Mouse (Mus musculus) layer of hippocampus, postnatal 36 days (tissue): Measurements from ENCODE around the gene Gfra4. TPM values are rescaled to one million over a fixed set of nuclear protein-coding genes. Genes with fewer than 3 reads are reported as not detected.
"Not testable (repeated sequence)": the region's sequence is repeated elsewhere in the genome, so short reads cannot be mapped to it uniquely, and the experiment has no call there.

Experiments
- DNase-seq, 2 experiments: peaks; one replicate each; pipeline ENCODE4 v3.0.0; 2022
- total RNA-seq, 2 experiments: library from RNA; stranded (reverse); gene quantifications; 2 replicates each; pipeline ENCODE4 v1.2.3; 2021

Gene Gfra4
- total RNA-seq, 2 experiments from 2014 or later: 60.3 to 67.9 TPM

DNA sequence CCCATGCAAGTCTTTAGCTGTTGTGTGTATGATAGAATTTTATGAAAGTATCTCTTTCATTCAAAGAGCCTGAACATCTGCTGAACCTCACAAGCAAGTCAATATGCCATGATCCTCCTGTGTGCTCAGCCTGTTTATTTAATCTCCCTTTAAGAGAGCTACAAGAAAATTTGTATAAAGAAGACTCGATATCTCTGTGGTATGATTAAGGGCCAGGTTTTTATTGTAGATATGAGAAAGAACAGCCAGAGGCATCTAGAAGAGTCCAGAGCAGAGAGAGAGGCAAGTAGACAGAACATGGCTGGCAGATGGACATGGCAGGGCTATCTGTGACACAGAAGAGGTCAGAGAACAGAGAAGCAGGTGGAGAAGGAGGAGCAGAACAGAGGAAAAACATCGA, 3.1 kb upstream of the Gfra4 start:
- no peak for DNase-seq

DNA sequence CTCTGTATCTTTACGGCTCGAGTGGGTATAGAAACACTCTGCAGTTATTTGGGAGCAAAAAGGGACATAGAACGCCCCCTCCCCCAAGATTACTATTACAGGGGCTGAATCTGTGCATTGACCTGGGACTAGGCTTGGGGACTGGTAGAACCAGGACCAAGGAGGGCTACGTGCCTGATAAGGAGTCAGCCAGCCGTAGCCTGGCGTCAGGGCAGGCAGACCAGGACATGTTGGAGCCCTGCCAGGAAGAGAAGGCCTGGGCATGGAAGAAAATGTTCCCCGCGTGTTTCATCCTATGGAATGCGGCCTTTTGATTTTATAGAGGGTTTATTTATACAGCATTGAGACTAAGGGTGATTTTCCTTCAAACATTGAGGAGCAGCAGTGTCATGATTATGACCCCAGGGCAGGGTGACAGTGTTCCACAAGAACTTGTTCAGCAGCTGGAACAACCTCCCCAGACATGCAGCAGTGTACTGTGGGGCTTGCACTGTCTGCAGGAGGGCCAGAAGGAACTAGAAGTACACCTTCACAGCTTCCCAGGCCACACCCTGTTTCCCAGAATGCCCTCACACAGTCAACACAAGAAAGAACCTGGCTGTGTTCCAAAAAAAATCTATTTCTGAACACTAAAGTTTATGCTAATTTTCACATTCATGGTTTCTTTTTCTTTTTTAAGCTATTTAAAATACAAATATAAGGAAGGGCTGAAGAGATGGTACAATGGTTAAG, 2.3 kb upstream of the Gfra4 start:
- no peak for DNase-seq

DNA sequence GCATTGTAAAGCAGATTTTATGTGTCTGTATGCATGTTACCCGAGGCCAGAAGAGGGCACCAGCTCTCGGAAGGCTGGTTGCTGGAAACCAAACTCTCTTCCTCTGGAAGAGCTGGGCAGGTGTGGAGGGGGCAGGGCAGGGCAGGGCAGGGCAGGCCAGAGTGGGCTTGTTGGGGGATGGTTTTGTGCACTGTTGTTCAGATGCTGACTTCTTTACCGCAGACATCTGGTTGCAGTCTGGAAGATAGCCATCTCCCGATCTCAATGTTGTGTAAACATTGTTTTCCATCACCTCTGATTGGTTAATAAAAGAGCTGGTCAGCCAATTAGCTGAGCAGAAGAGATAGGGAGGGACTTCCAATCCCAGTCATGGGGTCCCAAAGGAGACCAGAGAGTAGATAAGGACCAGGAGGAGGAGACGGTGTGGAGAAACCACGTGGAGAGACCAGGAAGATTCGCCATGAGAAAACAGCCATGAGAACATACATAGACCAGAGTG, 1.5 kb upstream of the Gfra4 start:
- DNase-seq: no peak

DNA sequence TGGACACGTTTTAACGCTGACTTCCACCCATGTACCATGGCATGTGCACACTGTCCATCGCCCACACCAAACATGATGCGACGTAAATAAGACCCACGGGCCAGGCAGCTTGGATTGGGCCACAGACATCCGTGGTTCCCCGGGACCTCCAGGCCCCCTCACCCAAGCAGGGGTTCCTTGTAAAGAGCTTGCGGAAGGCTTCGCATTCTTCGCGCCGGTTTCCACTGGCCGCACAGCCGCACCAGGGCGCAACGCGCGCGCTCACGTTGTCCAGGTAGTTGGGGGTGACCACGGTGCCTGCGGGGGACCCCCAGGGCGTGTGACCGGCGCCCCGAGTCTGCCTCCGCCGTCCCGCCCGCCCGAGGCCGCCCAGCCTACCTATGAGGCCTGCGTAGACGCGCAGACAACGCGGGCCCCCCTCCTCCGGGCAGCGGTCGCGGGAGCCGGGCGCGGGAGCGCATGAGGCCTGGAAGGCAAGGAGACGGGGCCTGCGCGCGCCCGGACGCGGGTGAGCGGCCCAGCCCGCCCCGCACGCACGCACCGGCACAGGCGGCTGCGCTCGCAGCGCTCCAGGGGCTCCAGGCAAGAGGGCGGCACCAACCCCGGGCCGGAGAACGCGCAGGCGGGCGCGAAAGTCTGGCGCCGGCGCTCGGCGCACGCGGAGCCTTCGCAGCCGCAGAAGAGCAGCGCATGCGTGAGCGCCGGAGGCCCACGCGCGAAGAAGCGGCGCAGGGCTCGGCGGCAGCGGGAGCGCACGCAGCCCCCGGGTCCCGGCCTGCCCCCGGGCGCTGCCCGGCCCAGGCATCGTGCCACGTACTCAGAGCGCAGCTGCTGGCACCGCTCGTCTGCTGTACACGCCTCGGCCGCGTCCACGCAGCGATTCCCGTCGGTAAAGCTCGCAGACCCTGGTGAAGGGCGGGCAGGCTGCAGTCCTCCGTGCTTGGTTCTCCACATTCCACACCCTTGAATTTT, 1.7 kb downstream of the Gfra4 start:
- peak; percentile 80 to 86 for DNase-seq

DNA sequence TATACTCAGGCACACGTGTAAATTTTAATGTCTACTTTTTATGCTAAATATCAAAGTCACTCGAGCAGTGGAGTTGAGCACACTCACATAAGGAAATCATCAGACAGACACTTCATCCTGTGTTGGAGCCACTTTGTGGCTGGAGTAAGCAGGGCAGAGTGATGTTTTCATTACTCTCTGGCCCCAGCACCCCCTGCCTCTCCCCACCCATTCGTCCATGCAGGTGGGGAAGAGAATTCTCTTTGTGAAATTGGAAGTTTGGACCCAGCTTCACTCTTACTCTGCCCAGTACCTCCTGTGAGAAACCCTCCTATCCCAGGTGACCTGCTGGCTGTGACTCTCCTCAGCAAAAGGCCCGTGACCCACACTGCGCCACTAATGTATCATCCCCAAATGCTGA, 4.2 kb downstream of the Gfra4 start:
- DNase-seq: no peak

DNA sequence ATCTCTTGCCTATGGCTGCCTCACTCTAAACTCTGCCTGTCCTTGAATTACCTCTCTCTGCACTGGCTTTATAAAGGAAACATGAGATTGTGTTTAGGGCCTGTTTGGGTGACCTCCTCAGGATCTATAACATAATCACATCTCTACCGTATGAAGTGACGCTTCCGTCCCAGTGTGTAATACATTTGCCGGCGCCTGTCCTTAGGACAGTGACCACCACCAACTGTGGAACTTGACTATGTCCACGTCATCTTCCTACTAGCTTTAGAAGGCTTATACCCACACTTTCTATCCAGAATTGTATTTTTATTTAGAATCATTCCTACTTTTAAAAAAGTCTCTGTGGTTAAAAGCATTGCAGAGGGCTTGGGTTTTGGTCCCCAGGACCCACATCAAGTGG, 4.7 kb downstream of the Gfra4 start:
- DNase-seq: no peak

DNA sequence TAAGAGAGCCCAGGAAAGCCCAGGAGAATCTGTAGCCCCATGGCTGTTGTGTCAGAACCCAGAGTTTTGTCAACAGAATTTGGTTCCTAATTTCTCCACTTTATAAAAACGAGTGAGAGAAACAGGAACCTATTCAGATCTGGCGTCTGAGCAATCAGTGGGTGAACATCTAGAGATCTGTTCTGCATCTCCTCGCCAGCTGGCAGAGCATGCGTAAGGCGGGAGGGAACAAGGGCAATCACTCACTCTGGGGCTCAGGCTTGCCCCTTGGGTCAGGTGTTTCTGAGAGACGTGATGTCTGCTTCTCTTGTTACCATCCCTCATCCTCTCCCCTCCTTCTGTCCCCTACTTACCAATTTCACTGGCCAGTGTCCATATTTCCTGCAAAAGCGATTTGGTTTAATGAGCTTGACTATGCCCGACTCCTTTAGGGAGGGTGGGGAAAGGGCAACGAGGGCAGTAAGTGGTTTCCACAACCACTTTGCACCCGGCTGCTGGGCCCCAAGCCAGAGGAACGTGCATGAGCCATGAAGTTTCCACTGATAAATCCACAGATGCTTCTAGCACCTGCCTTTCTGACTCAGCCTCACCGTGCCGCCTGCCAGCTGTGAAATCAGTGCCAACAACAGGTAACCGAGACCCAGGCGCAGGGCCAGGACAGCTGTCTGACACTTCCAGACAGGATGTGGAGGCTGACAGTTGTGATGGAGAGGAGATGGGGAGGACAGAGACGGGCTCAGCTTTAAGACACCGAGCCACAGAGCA, 5.5 kb downstream of the Gfra4 start:
- peak; percentile 27 to 41 for DNase-seq

DNA sequence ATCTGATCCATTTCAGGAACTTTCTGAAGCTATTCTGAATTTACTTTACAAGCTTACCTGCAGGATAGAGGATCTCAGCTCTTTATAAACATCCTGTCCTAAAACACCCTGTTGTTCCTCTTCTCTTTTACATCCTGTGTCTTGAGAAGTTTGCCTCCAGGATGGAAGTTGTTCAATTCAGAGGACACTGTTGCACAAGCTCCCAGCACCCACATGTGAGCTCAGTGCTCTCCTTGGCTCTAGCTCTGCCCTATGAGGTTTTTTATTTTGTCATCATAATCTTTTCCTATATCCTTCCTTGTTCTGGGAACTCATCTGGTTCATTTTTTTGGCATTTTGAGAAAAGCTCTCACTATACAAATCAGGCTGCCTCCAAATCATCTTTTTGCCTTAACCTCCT, 6.1 kb downstream of the Gfra4 start:
- no peak for DNase-seq

DNA sequence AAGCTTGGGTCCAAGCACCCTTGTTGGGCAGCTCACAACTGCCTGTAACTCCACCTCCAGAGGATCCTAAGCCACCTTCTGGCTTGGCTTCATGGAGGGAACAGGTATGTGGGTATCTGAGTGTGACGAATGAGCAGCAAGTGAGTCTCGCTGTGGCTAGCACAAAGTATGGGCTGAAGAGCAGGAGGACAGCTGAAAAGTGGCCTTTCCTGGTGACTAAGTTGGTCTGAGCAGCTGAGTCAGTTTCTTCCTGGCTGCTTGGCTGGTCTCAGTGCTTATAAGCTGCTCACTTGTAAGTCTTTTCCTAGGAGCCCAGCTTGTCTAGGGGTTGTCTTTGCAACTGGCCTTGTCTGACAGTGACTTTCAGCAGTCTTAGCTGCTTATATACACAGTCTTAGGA, 6.5 kb downstream of the Gfra4 start:
- DNase-seq: no peak

DNA sequence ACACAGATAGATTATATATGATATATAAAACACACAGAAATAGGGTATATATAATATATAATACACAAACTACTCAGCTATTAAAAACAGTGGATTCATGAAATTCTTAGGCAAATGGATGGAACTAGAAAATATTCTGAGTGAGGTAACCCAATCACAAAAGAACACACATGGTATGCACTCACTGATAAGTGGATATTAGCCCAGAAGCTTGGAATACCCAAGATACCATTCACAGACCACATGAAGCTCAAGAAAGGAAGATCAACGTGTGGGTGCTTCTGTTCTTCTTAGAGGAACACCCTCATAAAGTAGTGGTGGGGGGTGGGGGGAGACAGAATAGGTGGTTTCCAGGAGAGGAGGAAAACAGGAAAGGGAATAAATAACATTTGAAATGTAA, 11.5 kb downstream of the Gfra4 start:
- DNase-seq: not testable (repeated sequence)

DNA sequence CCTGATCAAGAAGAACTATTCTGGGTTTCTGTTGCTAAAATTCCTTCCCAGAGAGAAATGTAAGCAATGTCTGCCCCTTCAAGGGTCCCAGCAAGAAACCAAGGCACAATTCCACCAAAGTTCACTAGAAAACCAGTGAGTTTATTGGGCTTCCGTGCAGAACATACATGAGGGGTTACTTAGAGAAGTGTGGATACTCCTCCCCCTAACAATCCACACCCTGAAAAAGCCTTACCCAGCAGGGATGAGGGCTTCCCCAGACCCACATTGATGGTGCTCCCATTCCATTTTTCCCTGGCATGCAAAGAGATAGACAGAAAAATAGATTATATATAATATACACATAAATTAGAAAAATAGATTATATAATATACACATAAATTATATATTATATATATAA, 11.9 kb downstream of the Gfra4 start:
- no peak for DNase-seq

DNA sequence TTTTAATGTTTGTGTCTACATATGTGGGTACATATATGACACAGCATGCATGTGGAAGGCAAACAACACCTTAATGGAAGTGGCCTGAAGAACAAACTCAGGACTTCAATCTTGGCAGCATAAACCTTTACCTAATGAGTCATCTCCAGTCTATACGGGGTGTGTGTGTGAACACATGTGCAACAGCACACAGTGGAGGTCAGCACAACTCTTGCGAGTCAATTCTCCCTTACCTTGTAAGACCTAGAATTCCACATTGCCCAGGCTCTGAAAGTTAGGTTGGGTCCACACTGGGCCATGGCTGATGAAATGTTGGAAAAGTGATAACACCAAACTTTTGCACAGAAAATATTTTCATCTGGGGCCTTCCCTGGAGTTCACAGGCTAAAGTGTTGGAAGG, 12.3 kb downstream of the Gfra4 start:
- DNase-seq: no peak

DNA sequence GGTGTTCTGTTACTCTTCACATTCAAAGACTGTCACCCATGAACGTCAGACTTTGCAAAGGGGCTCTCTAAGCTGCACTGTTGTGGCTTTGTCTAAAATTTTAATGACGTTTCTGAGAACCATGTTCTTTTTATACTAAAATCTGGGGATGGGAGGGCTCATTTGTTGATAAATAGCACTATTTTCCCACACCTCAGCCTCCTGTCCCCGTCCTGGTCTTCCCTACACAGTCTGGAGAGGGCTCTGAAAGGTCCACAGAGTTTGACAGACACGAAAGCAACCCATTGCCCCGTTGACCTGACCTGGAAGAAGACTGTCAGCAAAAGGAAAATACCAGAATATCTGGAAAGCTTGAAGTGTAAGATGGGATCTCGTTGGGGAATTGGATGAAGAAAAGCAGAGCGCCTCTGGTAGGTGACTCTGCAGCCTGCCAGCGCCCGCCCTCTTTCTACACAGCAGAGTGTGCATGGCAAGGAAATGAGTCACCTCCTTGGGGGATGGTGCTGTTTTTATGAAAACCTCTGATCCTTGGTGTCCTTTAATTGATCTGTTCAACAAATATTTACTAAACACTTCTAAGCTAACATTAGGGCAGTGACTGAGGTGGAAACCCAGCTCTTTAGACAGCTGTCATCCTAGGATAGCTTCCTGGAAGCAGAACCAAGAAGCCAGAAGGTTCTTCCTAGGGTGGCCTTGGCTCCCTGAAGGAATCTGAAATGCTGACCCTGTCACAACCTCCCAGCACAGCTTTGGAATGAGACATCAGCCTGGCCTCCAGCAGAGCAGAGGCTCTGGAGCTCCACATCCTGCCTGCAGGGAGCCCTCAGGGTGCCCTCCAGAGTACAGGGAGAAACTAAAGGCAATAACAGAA, 13.6 kb downstream of the Gfra4 start:
- no peak for DNase-seq

DNA sequence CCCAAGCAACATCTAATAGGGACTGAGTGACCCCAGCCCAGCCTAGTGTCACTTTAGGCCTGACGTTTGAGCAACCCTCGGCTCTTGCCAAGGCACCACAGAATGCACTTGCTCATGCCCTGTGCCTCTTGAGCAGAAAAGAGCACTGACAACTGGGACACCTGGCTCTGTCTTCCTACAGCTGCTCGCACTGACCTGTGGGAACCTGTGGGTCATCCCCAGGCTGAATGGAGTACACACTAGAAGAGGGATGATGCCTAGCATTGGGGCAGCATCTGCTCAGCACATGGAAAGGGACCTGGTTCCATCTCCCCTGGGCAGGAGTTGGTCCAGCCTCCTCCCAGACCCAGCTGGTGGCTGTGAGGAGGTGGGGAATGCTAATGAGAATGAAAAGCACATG, 15.9 kb downstream of the Gfra4 start:
- DNase-seq: no peak

DNA sequence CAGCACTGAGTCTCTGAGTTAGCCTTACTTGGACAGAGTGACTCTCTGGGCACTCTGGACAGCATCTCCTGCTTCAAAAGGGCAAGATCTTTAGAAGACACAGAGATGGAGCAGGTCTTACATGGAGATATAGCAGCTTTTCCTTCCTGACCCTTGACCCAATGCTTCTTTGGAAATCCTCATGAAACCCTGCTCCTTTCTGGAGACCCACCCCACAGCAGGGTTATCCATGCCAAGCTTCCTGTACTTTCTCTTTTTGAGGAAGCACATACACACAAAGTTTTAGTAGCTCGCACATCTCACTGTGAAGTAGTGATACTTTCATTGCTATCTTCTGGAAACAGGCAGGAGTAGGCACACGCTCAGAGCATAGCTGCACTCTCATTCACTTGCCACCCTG, 17.7 kb downstream of the Gfra4 start:
- DNase-seq: no peak

DNA sequence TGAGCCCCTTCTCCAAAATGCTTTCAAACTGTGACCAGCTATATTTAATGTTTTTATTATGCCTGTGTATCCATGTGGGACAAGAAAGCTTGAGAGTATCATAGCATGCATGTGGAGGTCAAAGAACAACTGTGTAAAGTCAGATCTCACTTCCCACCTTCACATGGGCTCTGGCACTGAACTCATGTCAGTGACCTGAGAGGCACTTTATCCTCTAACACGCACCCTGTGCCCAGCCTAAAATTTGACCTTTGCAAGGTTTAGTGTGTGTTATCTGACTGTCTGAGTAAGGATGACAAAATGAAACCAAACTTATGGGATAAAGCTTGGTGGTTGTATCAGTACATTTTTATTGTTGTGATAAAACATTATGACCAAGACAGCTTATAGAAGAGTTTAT, 32.3 kb downstream of the Gfra4 start:
- no peak for DNase-seq

DNA sequence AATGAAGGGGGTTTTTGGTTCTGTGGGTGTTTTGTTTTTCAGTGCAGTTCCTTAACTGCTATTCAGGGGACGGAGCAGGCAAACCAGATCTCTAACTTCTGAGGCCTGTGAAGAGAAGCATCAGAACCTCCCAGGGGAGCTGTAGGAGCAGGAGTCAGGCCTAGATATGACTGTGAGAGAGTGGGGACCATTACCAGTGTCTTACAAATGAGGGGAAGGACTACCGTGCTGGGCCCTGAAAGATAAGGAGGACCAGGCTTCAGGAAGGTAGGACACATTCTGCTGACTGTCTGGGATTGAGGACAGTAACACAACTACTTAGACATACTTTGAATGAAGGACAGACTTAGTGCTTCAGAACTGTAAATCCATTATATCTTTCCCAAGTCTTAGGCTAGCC, 33.8 kb downstream of the Gfra4 start:
- DNase-seq: no peak

DNA sequence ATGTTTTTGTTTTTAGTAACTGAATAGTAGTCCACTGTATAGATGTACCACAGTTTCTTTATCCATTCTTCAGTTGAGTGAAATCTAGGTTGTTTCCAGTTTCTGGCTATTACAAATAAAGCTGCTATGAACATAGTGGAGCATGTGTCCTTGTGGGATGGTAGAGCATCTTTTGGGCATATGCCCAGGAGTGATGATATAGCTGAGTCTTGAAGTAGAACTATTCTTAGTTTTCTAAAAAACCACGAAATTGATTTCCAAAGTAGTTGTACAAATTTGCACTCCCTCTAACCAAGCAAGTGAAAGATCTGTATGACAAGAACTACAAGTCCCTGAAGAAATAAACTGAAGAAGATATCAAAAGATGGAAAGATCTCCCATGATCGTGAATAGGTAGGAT, 50.1 kb downstream of the Gfra4 start:
- DNase-seq: no peak
